Mouse (Mus musculus): ENCODE measurements around the gene Hcn2.
A peak's percentile ranks its signal among the peaks of the same experiment; 100 is the strongest.

- TF ChIP-seq CTCF (IDR thresholded peaks at IDR 0.05; ENCODE audit: low read depth, low read length) (peak; percentile 88), POLR2A (IDR thresholded peaks at IDR 0.05; ENCODE audit: extremely low read depth, insufficient read depth, low read length) (no peak)
Measured at GRCm38 (mm10) chr10:79712499-79713126, 3.8 kb upstream of the Hcn2 start.

Measured in liver, adult 2 months (tissue).